Mouse (Mus musculus): ENCODE measurements around the gene Anapc16. TPM values are rescaled to one million over a fixed set of nuclear protein-coding genes. Genes with fewer than 3 reads are reported as not detected.
A peak's percentile ranks its signal among the peaks of the same experiment; 100 is the strongest.

Gene Anapc16
- total RNA-seq, 1 experiment from 2014 or later = 82.7 TPM

- ATAC-seq (replicated peaks; ENCODE audit: insufficient number of reproducible peaks, low FRiP score, low TSS enrichment, poor library complexity, severe bottlenecking) = no peak
These were observed 46.3 kb downstream of the Anapc16 start for GRCm38 (mm10) chr10:59956681-59957080.

- ATAC-seq (replicated peaks; ENCODE audit: insufficient number of reproducible peaks, low FRiP score, low TSS enrichment, poor library complexity, severe bottlenecking) = no peak
These were observed 49.3 kb downstream of the Anapc16 start for GRCm38 (mm10) chr10:59953564-59954039.

- no peak for ATAC-seq (replicated peaks; ENCODE audit: insufficient number of reproducible peaks, low FRiP score, low TSS enrichment, poor library complexity, severe bottlenecking)
These were observed 50.0 kb downstream of the Anapc16 start for GRCm38 (mm10) chr10:59952781-59953563.

DNA sequence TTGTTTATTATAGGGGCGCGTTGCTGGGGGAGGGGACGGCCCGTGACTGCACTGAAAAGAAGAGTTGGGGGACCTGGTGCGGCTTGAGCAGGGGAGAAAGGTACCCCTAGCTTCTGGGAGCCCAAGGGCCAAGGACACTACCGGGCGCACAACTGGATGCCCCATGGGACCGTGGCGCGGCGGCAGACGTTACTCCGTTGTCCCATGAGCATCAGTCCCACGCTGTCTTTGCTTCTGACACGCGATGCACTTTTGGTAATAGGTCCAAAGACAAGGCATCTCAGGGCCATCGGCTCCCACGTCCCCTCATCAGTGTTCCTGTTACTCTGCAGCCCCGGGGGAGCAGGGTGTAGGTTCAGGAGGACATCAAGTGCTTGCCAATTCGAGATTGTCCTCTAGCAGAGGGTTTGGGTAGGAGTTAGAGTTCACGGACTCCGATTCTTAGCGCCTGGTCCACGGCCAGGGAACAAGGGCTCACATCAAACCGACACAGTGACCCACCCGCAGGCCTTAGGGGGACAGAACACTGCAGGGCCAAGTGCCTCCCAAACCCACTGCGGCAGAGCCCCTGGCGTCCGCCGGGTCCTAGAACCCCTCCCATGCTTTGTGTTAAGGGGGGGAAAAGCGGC is 50.7 kb downstream of the Anapc16 start:
- ATAC-seq (replicated peaks; ENCODE audit: insufficient number of reproducible peaks, low FRiP score, low TSS enrichment, poor library complexity, severe bottlenecking) = peak; percentile 16

DNA sequence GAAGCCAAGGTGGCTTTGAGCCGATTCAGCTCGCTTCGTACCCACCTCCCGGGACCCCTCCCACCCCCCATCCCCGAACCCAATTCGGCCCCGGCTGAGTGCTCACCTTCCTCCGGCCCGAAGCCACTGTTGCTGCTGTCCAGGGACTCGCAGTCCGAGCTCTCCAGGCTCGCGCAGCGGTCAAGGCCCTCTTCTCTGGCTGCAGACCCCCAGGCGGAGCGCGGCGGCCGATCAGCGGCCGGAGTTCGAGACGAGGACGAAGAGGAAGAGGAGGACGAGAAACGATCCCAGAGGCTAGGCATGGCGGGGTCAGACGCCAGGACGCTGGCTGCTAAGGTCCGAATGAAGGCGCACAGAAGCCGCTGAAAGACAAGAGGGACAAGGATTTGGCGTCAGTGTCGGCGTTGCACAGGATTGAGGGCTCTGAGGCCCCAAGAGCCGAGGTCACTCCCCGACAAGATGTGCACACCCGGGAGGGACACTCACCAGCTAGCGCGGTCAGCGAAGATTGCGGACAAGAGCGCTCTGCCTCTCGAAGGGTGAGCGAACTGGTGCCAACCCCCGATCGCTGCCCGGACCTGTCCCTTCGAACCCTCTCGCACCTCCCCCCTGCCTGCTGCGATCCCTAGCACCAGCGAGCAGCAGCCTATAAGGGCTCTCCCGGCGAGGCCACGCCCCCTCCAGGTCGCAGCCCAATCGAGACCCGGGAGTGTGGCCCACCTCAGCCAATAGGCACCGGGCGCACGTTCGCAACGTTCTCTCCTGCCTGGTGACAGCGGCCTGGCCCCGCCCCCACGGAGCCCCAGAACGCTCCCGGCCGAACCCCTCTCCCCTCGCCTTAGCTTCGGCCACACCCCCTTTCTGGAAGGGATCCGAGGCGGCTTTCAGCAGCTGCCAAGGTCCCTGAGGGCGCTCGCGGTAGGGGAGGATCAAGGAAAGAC is 51.5 kb downstream of the Anapc16 start, which contains the start of gene Ddit4:
Gene Ddit4, minus strand, starts transcription at position 624 of the 941 bp plus-strand sequence.
- peak; percentile 91 for ATAC-seq (replicated peaks; ENCODE audit: insufficient number of reproducible peaks, low FRiP score, low TSS enrichment, poor library complexity, severe bottlenecking)

- 0 out of 2 replicates have a peak, but pooled peaks have one; percentile 12 for ATAC-seq (replicated peaks; ENCODE audit: insufficient number of reproducible peaks, low FRiP score, low TSS enrichment, poor library complexity, severe bottlenecking)
These were observed 52.2 kb downstream of the Anapc16 start for GRCm38 (mm10) chr10:59950716-59951191.

DNA sequence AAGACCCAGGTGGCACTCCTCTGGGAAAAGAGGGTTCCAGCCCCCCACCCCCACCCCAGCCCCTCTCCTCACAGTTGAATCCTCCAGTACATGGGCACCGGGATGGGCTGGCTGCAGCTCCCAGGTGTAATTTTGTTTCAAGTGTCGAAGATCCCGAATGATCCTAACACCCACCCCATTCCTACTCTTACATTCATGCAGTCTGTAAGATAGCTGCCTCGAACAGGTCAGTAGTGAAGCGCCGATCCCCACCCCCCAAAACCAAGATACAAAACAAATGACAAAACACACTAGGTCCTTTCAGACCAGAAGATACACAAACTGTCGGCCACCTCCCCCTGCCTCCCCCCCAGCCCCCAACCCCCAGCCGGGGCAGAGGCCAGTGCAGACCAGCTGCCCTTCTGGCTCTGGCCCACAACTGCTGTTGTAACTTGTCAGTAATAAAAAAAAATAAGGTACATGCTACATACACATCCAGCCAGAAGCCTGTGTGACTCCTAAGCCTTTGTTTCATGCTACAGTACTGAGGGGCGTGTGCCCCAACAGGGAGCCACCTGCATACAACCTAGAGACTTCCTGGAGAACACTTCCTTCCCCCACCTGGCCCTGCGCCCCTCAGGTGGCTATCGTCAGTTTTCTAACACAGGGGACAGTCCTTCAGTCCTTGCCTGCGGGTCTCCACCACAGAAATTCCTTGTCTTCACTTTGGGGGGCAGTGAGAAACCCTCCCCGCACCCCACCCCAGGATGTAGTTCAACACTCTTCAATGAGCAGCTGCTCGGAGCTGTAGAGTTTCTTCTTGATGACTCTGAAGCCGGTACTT is 52.9 kb downstream of the Anapc16 start:
- no peak for ATAC-seq (replicated peaks; ENCODE audit: insufficient number of reproducible peaks, low FRiP score, low TSS enrichment, poor library complexity, severe bottlenecking)

- ATAC-seq (replicated peaks; ENCODE audit: insufficient number of reproducible peaks, low FRiP score, low TSS enrichment, poor library complexity, severe bottlenecking) = no peak
These were observed 53.7 kb downstream of the Anapc16 start for GRCm38 (mm10) chr10:59949255-59949648.

GRCm38 (mm10) chr10:59948363-59949254 is 54.3 kb downstream of the Anapc16 start:
- no peak for ATAC-seq (replicated peaks; ENCODE audit: insufficient number of reproducible peaks, low FRiP score, low TSS enrichment, poor library complexity, severe bottlenecking)

- no peak for ATAC-seq (replicated peaks; ENCODE audit: insufficient number of reproducible peaks, low FRiP score, low TSS enrichment, poor library complexity, severe bottlenecking)
These were observed 55.5 kb downstream of the Anapc16 start for GRCm38 (mm10) chr10:59947296-59948073.

DNA sequence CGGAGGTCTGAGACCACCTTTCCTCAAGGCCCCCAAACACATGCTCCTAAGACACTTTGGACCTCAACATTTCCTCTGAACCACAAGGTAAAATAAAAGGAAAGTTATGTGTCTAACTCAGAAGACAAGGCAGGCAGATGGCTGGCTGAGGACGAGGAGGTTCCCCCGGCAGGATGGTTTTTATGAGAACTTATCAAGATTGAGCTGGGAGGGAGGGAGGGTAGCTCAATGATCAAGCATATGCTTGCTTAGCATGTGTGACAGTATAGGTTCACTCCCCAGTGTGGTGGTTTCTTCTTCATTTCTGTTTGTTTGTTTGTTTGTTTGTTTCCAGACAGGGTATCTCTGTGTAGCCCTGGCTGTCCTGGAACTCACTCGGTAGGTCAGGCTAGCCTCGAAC is 56.6 kb downstream of the Anapc16 start:
- no peak for ATAC-seq (replicated peaks; ENCODE audit: insufficient number of reproducible peaks, low FRiP score, low TSS enrichment, poor library complexity, severe bottlenecking)

DNA sequence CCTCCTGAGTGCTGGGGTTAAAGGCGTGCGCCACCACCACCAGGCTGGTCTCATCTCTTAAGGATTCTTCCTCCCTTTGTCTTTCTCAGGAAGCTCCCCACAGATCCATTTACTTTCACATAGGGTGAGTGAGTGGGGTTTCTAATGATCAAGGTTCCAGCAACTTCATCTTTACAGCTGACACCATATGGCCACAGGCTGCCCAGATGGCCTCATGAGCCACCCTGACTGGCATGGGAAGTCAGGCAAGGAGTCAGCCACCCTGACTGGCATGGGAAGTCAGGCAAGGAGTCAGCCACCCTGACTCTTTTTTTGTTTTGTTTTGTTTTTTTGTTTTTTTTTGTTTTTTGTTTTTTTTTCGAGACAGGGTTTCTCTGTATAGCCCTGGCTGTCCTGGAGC is 57.5 kb downstream of the Anapc16 start:
- ATAC-seq (replicated peaks; ENCODE audit: insufficient number of reproducible peaks, low FRiP score, low TSS enrichment, poor library complexity, severe bottlenecking) = no peak

GRCm38 (mm10) chr10:59943421-59943989 is 59.4 kb downstream of the Anapc16 start:
- peak; percentile 59 for ATAC-seq (replicated peaks; ENCODE audit: insufficient number of reproducible peaks, low FRiP score, low TSS enrichment, poor library complexity, severe bottlenecking)

GRCm38 (mm10) chr10:59942847-59943420 is 60.0 kb downstream of the Anapc16 start:
- no peak for ATAC-seq (replicated peaks; ENCODE audit: insufficient number of reproducible peaks, low FRiP score, low TSS enrichment, poor library complexity, severe bottlenecking)

- no peak for ATAC-seq (replicated peaks; ENCODE audit: insufficient number of reproducible peaks, low FRiP score, low TSS enrichment, poor library complexity, severe bottlenecking)
These were observed 60.6 kb downstream of the Anapc16 start for GRCm38 (mm10) chr10:59942281-59942846.
